Mouse (Mus musculus) cerebellum, postnatal 36 days (tissue): ENCODE results near the gene Plaa.
"Not testable (repeated sequence)": the region's sequence is repeated elsewhere in the genome, so short reads cannot be mapped to it uniquely, and the experiment has no call there.

Experiments used
- DNase-seq, 2 experiments: peaks; one replicate each; pipeline ENCODE4 v3.0.0; 2021 to 2022; ENCODE audit warnings: mixed read lengths in 2 of 2

Plaa gene

GRCm38 (mm10) chr4:94603031-94603629 lies at the start of gene Plaa:
Plaa (minus strand) TSS chr4:94603244.
- DNase-seq = peak; percentile 89 to 93

GRCm38 (mm10) chr4:94650426-94651175 lies 47.6 kb upstream of the Plaa start:
- not testable (repeated sequence) for DNase-seq

- no peak for DNase-seq
These were observed 46.9 kb upstream of the Plaa start, which contains the start of gene Lrrc19 for GRCm38 (mm10) chr4:94649920-94650319. Lrrc19 (minus strand) TSS chr4:94650144.

- no peak for DNase-seq
These were observed 40.1 kb upstream of the Plaa start for GRCm38 (mm10) chr4:94643141-94643540.

- DNase-seq = no peak
These were observed 17.0 kb upstream of the Plaa start for GRCm38 (mm10) chr4:94620077-94620476.

- no peak for DNase-seq
These were observed 11.6 kb upstream of the Plaa start for GRCm38 (mm10) chr4:94614627-94615006.

- peak; percentile 92 to 94 for DNase-seq
These were observed 11.1 kb upstream of the Plaa start, which contains the start of gene Ift74 for GRCm38 (mm10) chr4:94613972-94614626. Ift74 (plus strand) TSS chr4:94614491.

GRCm38 (mm10) chr4:94610339-94610738 lies 7.3 kb upstream of the Plaa start:
- DNase-seq = no peak

GRCm38 (mm10) chr4:94605591-94605990 lies 2.5 kb upstream of the Plaa start:
- DNase-seq = no peak

- DNase-seq = no peak
These were observed 1.5 kb upstream of the Plaa start for GRCm38 (mm10) chr4:94604452-94605019.

GRCm38 (mm10) chr4:94602496-94603030 lies 481 bp downstream of the Plaa start:
- DNase-seq = no peak

GRCm38 (mm10) chr4:94601395-94601794 lies 1.6 kb downstream of the Plaa start:
- DNase-seq = no peak

GRCm38 (mm10) chr4:94592709-94593108 lies 10.3 kb downstream of the Plaa start:
- DNase-seq = no peak

- no peak for DNase-seq
These were observed 11.2 kb downstream of the Plaa start for GRCm38 (mm10) chr4:94591765-94592381.

- no peak for DNase-seq
These were observed 30.4 kb downstream of the Plaa start for GRCm38 (mm10) chr4:94572677-94573076.

GRCm38 (mm10) chr4:94564297-94564696 lies 38.7 kb downstream of the Plaa start:
- DNase-seq = no peak

- no peak for DNase-seq
These were observed 40.9 kb downstream of the Plaa start for GRCm38 (mm10) chr4:94561954-94562648.

GRCm38 (mm10) chr4:94560316-94560715 lies 42.7 kb downstream of the Plaa start:
- DNase-seq = no peak

GRCm38 (mm10) chr4:94559266-94559665 lies 43.8 kb downstream of the Plaa start:
- DNase-seq = no peak

- DNase-seq = peak in 1 of 2 experiments; percentile 8
These were observed 45.9 kb downstream of the Plaa start for GRCm38 (mm10) chr4:94557145-94557544.

- DNase-seq = peak; percentile 95
These were observed 46.6 kb downstream of the Plaa start, which contains the start of the genes Gm10306 and Caap1 for GRCm38 (mm10) chr4:94556265-94557054. Gm10306 (plus strand) TSS chr4:94556546. Caap1 (minus strand) TSS chr4:94556796.
